Mouse (Mus musculus): ENCODE measurements around the gene 2210011C24Rik. TPM values are rescaled to one million over a fixed set of nuclear protein-coding genes. Genes with fewer than 3 reads are reported as not detected.

The 2210011C24Rik gene
- total and polyA plus RNA-seq, 2 experiments from 2014 or later: 0.48 TPM; not detected in 1

DNA sequence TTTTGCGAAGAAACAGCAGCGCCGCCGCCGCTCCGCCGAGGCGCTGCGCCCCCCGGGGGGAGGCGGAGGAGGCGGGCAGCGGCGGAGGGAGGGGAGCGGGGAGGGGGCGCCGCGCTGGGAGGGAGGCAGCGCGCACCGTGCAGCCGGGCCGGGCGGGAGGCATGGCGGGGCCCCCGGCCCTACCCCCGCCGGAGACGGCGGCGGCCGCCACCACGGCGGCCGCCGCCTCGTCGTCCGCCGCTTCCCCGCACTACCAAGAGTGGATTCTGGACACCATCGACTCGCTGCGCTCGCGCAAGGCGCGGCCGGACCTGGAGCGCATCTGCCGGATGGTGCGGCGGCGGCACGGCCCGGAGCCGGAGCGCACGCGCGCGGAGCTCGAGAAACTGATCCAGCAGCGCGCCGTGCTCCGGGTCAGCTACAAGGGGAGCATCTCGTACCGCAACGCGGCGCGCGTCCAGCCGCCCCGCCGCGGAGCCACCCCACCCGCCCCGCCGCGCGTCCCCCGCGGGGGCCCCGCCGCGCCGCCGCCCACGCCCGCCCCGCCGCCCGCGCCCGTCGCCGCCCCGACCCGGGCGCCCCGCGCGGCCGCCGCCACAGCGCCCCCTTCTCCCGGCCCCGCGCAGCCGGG lies 14.3 kb downstream of the 2210011C24Rik start, which contains the start of gene Samd1:
TSS of gene Samd1 (plus strand) at position 162 of the 631 bp plus-strand sequence.
- DNase-seq (ENCODE audit: low spot score): no peak
- TF ChIP-seq CTCF (IDR thresholded peaks at IDR 0.05; ENCODE audit: low read depth): no peak
- TF ChIP-seq EP300 (IDR thresholded peaks at IDR 0.05; ENCODE audit: low read depth): no peak
- H3K27me3 ChIP-seq (ENCODE audit: control insufficient read depth, insufficient read depth, low read length): no peaks in the 10 kb centered on the region
- H3K36me3 ChIP-seq (replicated peaks; ENCODE audit: control insufficient read depth, insufficient read depth, low read length): peaks cover 37% of the 10 kb centered on the region
- H3K4me3 ChIP-seq (ENCODE audit: low read depth, low read length): peak within 1 kb of the TSS; percentile 92
- 0 out of 2 replicates have a peak, but pooled peaks cover 5% of the 10 kb centered on the region for H3K4me1 ChIP-seq (ENCODE audit: control insufficient read depth, insufficient read depth)
- peak within 1 kb of the TSS; percentile 78 for H3K9ac ChIP-seq (replicated peaks; ENCODE audit: low read depth, low read length)
- H3K4me2 ChIP-seq (ENCODE audit: low read depth, low read length): peak within 1 kb of the TSS; percentile 71
- peak within 1 kb of the TSS; percentile 91 for H3K27ac ChIP-seq (ENCODE audit: low read depth)
- WGBS: under 1% methylated on average over 52 of the region's 112 CpGs
- no peaks in the 10 kb centered on the region for H3K9me3 ChIP-seq (replicated peaks; ENCODE audit: control insufficient read depth, low read length)
- ATAC-seq (ENCODE audit: insufficient read depth, low read depth): peak; percentile 8; the same call in 1 of the 2 replicates

DNA sequence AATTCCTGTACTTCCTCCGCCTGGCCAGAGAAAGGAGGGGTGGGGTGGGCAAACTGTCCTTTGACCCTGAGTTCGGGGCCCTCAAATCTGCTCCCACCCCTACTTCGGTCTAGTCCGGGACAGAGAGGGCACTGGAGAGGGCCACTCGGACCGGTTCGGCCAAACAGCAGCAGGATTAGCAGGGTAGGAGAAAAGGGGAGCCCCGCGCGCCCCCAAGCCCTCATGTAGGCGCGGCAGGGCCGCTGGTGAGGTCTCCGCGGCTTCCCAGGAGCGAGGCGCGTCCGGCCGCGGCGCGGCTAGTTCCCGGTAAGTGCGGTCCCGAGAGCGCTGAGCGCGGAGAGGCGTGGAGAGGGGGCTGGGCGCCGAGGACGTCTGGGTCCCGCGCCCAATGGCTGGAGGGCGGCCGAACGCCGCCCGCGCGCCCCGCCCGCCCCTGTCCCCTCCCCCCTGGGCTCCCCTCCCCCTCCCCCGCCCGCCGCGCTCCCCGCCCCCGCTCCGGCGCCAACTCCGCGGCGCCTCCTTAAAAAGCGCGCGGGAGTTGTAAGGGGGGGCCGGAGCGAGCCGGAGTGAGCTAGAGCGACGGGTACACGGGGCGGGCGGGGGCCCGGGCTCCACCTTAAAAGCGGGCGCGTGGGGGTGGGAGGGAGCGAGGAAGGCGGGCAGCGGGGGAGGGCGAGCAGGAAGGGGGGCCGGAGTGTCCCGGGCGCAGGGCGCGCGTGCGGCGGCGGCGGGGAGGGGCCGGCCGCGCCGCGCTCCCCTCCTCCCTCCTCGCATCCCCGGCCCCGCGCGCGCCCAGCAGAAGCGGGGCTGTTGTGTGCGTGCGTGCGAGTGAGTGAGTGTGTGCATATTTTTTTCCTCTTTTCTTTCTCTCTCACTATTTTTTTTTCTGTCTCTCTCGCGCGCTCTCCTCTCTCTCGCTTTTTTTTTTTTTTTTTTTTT lies 15.1 kb downstream of the 2210011C24Rik start:
- TF ChIP-seq CTCF (IDR thresholded peaks at IDR 0.05; ENCODE audit: low read depth) (no peak), EP300 (IDR thresholded peaks at IDR 0.05; ENCODE audit: low read depth) (peak; percentile 24; the same call in 1 of the 2 replicates)
- H3K9me3 ChIP-seq (replicated peaks; ENCODE audit: control insufficient read depth, low read length): no peaks in the 10 kb centered on the region
- peak overlapping the region; percentile 92 for H3K4me3 ChIP-seq (ENCODE audit: low read depth, low read length)
- peak overlapping the region; percentile 71 for H3K4me2 ChIP-seq (ENCODE audit: low read depth, low read length)
- 0 out of 2 replicates have a peak, but pooled peaks cover 5% of the 10 kb centered on the region for H3K4me1 ChIP-seq (ENCODE audit: control insufficient read depth, insufficient read depth)
- H3K27ac ChIP-seq (ENCODE audit: low read depth): peak overlapping the region; percentile 91
- peaks cover 44% of the 10 kb centered on the region for H3K36me3 ChIP-seq (replicated peaks; ENCODE audit: control insufficient read depth, insufficient read depth, low read length)
- WGBS: under 1% methylated on average over 47 of the region's 103 CpGs
- H3K9ac ChIP-seq (replicated peaks; ENCODE audit: low read depth, low read length): peak overlapping the region; percentile 78
- H3K27me3 ChIP-seq (ENCODE audit: control insufficient read depth, insufficient read depth, low read length): no peaks in the 10 kb centered on the region
- ATAC-seq (ENCODE audit: insufficient read depth, low read depth): peak; percentile 86
- DNase-seq (ENCODE audit: low spot score): peak; percentile 90

DNA sequence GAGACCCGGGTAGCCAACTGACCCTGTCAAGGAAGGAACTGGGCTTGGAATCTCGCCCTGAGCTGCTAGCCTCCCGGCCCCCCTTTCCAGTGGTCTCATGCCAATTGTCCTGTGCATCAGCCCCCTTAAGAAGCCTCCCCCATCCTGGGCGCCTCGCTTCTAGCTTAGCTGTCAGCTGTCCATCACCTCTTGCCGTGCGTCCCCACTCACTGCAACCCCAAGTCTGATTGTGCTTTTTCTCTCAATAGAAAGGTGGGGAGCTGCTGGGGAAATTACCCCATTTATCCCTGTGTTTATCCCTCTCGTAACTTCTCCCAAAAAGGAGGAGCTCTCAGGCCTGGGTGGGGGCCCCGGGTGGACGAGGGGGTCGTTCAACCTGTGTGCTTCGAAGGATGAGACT lies 16.0 kb downstream of the 2210011C24Rik start:
- TF ChIP-seq CTCF (IDR thresholded peaks at IDR 0.05; ENCODE audit: low read depth): no peak
- TF ChIP-seq EP300 (IDR thresholded peaks at IDR 0.05; ENCODE audit: low read depth): no peak
- ATAC-seq (ENCODE audit: insufficient read depth, low read depth) (no peak), DNase-seq (ENCODE audit: low spot score) (no peak)
- H3K9me3 ChIP-seq (replicated peaks; ENCODE audit: control insufficient read depth, low read length): no peaks in the 10 kb centered on the region
- H3K36me3 ChIP-seq (replicated peaks; ENCODE audit: control insufficient read depth, insufficient read depth, low read length): peaks cover 45% of the 10 kb centered on the region
- 0 out of 2 replicates have a peak overlapping the region, but pooled peaks have one; percentile 78 for H3K9ac ChIP-seq (replicated peaks; ENCODE audit: low read depth, low read length)
- 36% methylated on average over 12 of the region's 12 CpGs for WGBS
- H3K27me3 ChIP-seq (ENCODE audit: control insufficient read depth, insufficient read depth, low read length): no peaks in the 10 kb centered on the region
- peak overlapping the region; percentile 71 for H3K4me2 ChIP-seq (ENCODE audit: low read depth, low read length)
- H3K4me1 ChIP-seq (ENCODE audit: control insufficient read depth, insufficient read depth): 0 out of 2 replicates have a peak, but pooled peaks cover 5% of the 10 kb centered on the region
- H3K4me3 ChIP-seq (ENCODE audit: low read depth, low read length): no peak overlapping the region
- peak overlapping the region; percentile 91; the same call in 1 of the 2 replicates for H3K27ac ChIP-seq (ENCODE audit: low read depth)

DNA sequence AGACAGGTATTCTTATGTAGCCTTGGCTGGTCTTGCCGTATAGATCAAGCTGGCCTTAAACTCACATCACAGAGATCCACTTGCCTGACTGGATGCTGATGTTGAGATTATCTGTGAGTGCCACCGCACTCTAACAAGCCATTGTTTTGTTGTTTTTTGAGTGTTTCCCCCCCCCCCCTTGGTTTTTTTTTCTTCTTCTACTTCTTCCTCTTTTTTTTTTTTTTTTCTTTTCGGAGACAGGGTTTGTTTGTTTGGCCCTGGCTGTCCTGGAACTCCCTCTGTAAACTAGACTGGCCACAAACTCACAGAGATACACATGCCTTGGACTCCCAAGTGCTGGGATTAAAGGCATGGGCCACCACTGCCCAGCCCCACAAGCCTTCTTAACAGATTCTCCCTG lies 17.9 kb downstream of the 2210011C24Rik start:
- no peak overlapping the region for H3K9ac ChIP-seq (replicated peaks; ENCODE audit: low read depth, low read length)
- ATAC-seq (ENCODE audit: insufficient read depth, low read depth) (no peak), DNase-seq (ENCODE audit: low spot score) (no peak)
- no peak for TF ChIP-seq CTCF (IDR thresholded peaks at IDR 0.05; ENCODE audit: low read depth)
- TF ChIP-seq EP300 (IDR thresholded peaks at IDR 0.05; ENCODE audit: low read depth): no peak
- peaks cover 52% of the 10 kb centered on the region for H3K36me3 ChIP-seq (replicated peaks; ENCODE audit: control insufficient read depth, insufficient read depth, low read length)
- H3K27ac ChIP-seq (ENCODE audit: low read depth): no peak overlapping the region
- H3K27me3 ChIP-seq (ENCODE audit: control insufficient read depth, insufficient read depth, low read length): no peaks in the 10 kb centered on the region
- no peak overlapping the region for H3K4me2 ChIP-seq (ENCODE audit: low read depth, low read length)
- H3K9me3 ChIP-seq (replicated peaks; ENCODE audit: control insufficient read depth, low read length): no peaks in the 10 kb centered on the region
- 0 out of 2 replicates have a peak, but pooled peaks cover 5% of the 10 kb centered on the region for H3K4me1 ChIP-seq (ENCODE audit: control insufficient read depth, insufficient read depth)
- WGBS: 77% methylated on average over 3 of the region's 3 CpGs
- no peak overlapping the region for H3K4me3 ChIP-seq (ENCODE audit: low read depth, low read length)

DNA sequence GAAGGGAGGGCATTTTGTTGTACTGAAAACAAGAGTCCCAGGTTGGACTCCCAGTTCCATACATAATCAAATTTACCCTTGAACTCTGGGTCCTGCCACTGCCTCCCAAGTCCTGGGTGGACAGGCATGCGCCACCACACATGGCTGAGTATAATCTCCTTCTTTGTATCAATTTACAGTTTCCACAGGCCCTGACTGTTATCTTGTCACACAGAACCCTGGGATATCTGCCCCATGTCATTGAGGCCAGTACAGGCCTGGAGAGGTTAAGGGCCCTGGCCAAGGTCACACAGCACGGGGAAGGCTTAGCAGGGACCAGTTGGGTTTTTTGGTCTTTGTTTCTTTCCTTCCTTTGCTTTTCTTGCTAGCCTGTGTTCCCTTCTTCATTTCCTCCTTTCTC lies 19.5 kb downstream of the 2210011C24Rik start:
- no peak overlapping the region for H3K9ac ChIP-seq (replicated peaks; ENCODE audit: low read depth, low read length)
- WGBS: 80% methylated on average over 2 of the region's 2 CpGs
- no peak for ATAC-seq (ENCODE audit: insufficient read depth, low read depth)
- no peaks in the 10 kb centered on the region for H3K27me3 ChIP-seq (ENCODE audit: control insufficient read depth, insufficient read depth, low read length)
- H3K4me3 ChIP-seq (ENCODE audit: low read depth, low read length): no peak overlapping the region
- no peaks in the 10 kb centered on the region for H3K9me3 ChIP-seq (replicated peaks; ENCODE audit: control insufficient read depth, low read length)
- H3K36me3 ChIP-seq (replicated peaks; ENCODE audit: control insufficient read depth, insufficient read depth, low read length): peaks cover 67% of the 10 kb centered on the region
- no peak overlapping the region for H3K27ac ChIP-seq (ENCODE audit: low read depth)
- TF ChIP-seq CTCF (IDR thresholded peaks at IDR 0.05; ENCODE audit: low read depth) (no peak), EP300 (IDR thresholded peaks at IDR 0.05; ENCODE audit: low read depth) (no peak)
- no peak for DNase-seq (ENCODE audit: low spot score)
- 0 out of 2 replicates have a peak, but pooled peaks cover 2% of the 10 kb centered on the region for H3K4me1 ChIP-seq (ENCODE audit: control insufficient read depth, insufficient read depth)
- no peak overlapping the region for H3K4me2 ChIP-seq (ENCODE audit: low read depth, low read length)

Measured in heart, postnatal 0 days (tissue).